Mouse (Mus musculus): Measurements from ENCODE around the gene Slc4a4. TPM values are rescaled to one million over a fixed set of nuclear protein-coding genes. Genes with fewer than 3 reads are reported as not detected.

The Slc4a4 gene
- polyA plus RNA-seq, 1 experiment from 2014 or later = 0.47 TPM

- Histone ChIP-seq H3K4me2 (ENCODE audit: low read depth, low read length) (no peak overlapping the region), H3K27ac (ENCODE audit: low read length) (no peak overlapping the region), H3K4me3 (ENCODE audit: low read depth, low read length) (no peak overlapping the region), H3K9me3 (replicated peaks; ENCODE audit: control insufficient read depth, low read length) (no peaks in the 10 kb centered on the region), H3K36me3 (ENCODE audit: control insufficient read depth, insufficient read depth) (no peaks in the 10 kb centered on the region), H3K4me1 (ENCODE audit: control insufficient read depth, low read depth, low read length) (no peaks in the 10 kb centered on the region), H3K9ac (ENCODE audit: low read depth, low read length) (no peak overlapping the region), H3K27me3 (ENCODE audit: control insufficient read depth, insufficient read depth, low read depth, low read length) (no peaks in the 10 kb centered on the region)
- 39% methylated on average over 2 of the region's 2 CpGs for WGBS (ENCODE audit: insufficient replicate concordance)
- no peak for ATAC-seq (ENCODE audit: low read depth)
Observed at GRCm38 (mm10) chr5:89227948-89228347, 341.3 kb downstream of the Slc4a4 start.

- ATAC-seq (ENCODE audit: low read depth) = no peak
- Histone ChIP-seq H3K9me3 (replicated peaks; ENCODE audit: control insufficient read depth, low read length) (no peaks in the 10 kb centered on the region), H3K27me3 (ENCODE audit: control insufficient read depth, insufficient read depth, low read depth, low read length) (no peaks in the 10 kb centered on the region), H3K27ac (ENCODE audit: low read length) (no peak overlapping the region), H3K9ac (ENCODE audit: low read depth, low read length) (no peak overlapping the region), H3K4me2 (ENCODE audit: low read depth, low read length) (no peak overlapping the region), H3K4me3 (ENCODE audit: low read depth, low read length) (no peak overlapping the region), H3K36me3 (ENCODE audit: control insufficient read depth, insufficient read depth) (no peaks in the 10 kb centered on the region), H3K4me1 (ENCODE audit: control insufficient read depth, low read depth, low read length) (no peaks in the 10 kb centered on the region)
- WGBS (ENCODE audit: insufficient replicate concordance) = 55% methylated on average over 5 of the region's 5 CpGs
Observed at GRCm38 (mm10) chr5:89229606-89230005, 343.0 kb downstream of the Slc4a4 start.

GRCm38 (mm10) chr5:89232313-89232712 is 345.7 kb downstream of the Slc4a4 start:
- Histone ChIP-seq H3K4me2 (ENCODE audit: low read depth, low read length) (no peak overlapping the region), H3K36me3 (ENCODE audit: control insufficient read depth, insufficient read depth) (no peaks in the 10 kb centered on the region), H3K27ac (ENCODE audit: low read length) (no peak overlapping the region), H3K4me3 (ENCODE audit: low read depth, low read length) (no peak overlapping the region), H3K27me3 (ENCODE audit: control insufficient read depth, insufficient read depth, low read depth, low read length) (no peaks in the 10 kb centered on the region), H3K9ac (ENCODE audit: low read depth, low read length) (no peak overlapping the region), H3K9me3 (replicated peaks; ENCODE audit: control insufficient read depth, low read length) (no peaks in the 10 kb centered on the region), H3K4me1 (ENCODE audit: control insufficient read depth, low read depth, low read length) (no peaks in the 10 kb centered on the region)
- 67% methylated on average over 7 of the region's 7 CpGs for WGBS (ENCODE audit: insufficient replicate concordance)
- ATAC-seq (ENCODE audit: low read depth) = no peak

GRCm38 (mm10) chr5:89251806-89252205 is 365.2 kb downstream of the Slc4a4 start:
- Histone ChIP-seq H3K27me3 (ENCODE audit: control insufficient read depth, insufficient read depth, low read depth, low read length) (no peaks in the 10 kb centered on the region), H3K9me3 (replicated peaks; ENCODE audit: control insufficient read depth, low read length) (no peaks in the 10 kb centered on the region), H3K4me1 (ENCODE audit: control insufficient read depth, low read depth, low read length) (no peaks in the 10 kb centered on the region), H3K9ac (ENCODE audit: low read depth, low read length) (no peak overlapping the region), H3K4me2 (ENCODE audit: low read depth, low read length) (no peak overlapping the region), H3K27ac (ENCODE audit: low read length) (no peak overlapping the region), H3K36me3 (ENCODE audit: control insufficient read depth, insufficient read depth) (no peaks in the 10 kb centered on the region), H3K4me3 (ENCODE audit: low read depth, low read length) (no peak overlapping the region)
- no peak for ATAC-seq (ENCODE audit: low read depth)
- 59% methylated on average over 5 of the region's 5 CpGs for WGBS (ENCODE audit: insufficient replicate concordance)

- WGBS (ENCODE audit: insufficient replicate concordance) = 80% methylated on average over 9 of the region's 9 CpGs
- H3K27me3 ChIP-seq (ENCODE audit: control insufficient read depth, insufficient read depth, low read depth, low read length) = no peaks in the 10 kb centered on the region
- H3K4me3 ChIP-seq (ENCODE audit: low read depth, low read length) = no peak overlapping the region
- no peak overlapping the region for H3K4me2 ChIP-seq (ENCODE audit: low read depth, low read length)
- no peaks in the 10 kb centered on the region for H3K4me1 ChIP-seq (ENCODE audit: control insufficient read depth, low read depth, low read length)
- no peaks in the 10 kb centered on the region for H3K9me3 ChIP-seq (replicated peaks; ENCODE audit: control insufficient read depth, low read length)
- ATAC-seq (ENCODE audit: low read depth) = no peak
- no peaks in the 10 kb centered on the region for H3K36me3 ChIP-seq (ENCODE audit: control insufficient read depth, insufficient read depth)
- H3K27ac ChIP-seq (ENCODE audit: low read length) = no peak overlapping the region
- H3K9ac ChIP-seq (ENCODE audit: low read depth, low read length) = no peak overlapping the region
Observed at GRCm38 (mm10) chr5:89259804-89260492, 373.3 kb downstream of the Slc4a4 start.

- H3K4me1 ChIP-seq (ENCODE audit: control insufficient read depth, low read depth, low read length) = no peaks in the 10 kb centered on the region
- no peaks in the 10 kb centered on the region for H3K36me3 ChIP-seq (ENCODE audit: control insufficient read depth, insufficient read depth)
- H3K9me3 ChIP-seq (replicated peaks; ENCODE audit: control insufficient read depth, low read length) = no peaks in the 10 kb centered on the region
- H3K4me3 ChIP-seq (ENCODE audit: low read depth, low read length) = no peak overlapping the region
- ATAC-seq (ENCODE audit: low read depth) = no peak
- H3K27ac ChIP-seq (ENCODE audit: low read length) = peak overlapping the region; percentile 66
- WGBS (ENCODE audit: insufficient replicate concordance) = 56% methylated on average over 2 of the region's 2 CpGs
- H3K27me3 ChIP-seq (ENCODE audit: control insufficient read depth, insufficient read depth, low read depth, low read length) = no peaks in the 10 kb centered on the region
- H3K4me2 ChIP-seq (ENCODE audit: low read depth, low read length) = no peak overlapping the region
- H3K9ac ChIP-seq (ENCODE audit: low read depth, low read length) = no peak overlapping the region
Observed at GRCm38 (mm10) chr5:89277049-89277448, 390.4 kb downstream of the Slc4a4 start.

- Histone ChIP-seq H3K9me3 (replicated peaks; ENCODE audit: control insufficient read depth, low read length) (no peaks in the 10 kb centered on the region), H3K27ac (ENCODE audit: low read length) (peak overlapping the region; percentile 77), H3K4me2 (ENCODE audit: low read depth, low read length) (peak overlapping the region; percentile 17; the same call in 1 of the 2 replicates), H3K9ac (ENCODE audit: low read depth, low read length) (no peak overlapping the region), H3K36me3 (ENCODE audit: control insufficient read depth, insufficient read depth) (no peaks in the 10 kb centered on the region), H3K4me1 (ENCODE audit: control insufficient read depth, low read depth, low read length) (no peaks in the 10 kb centered on the region), H3K27me3 (ENCODE audit: control insufficient read depth, insufficient read depth, low read depth, low read length) (no peaks in the 10 kb centered on the region), H3K4me3 (ENCODE audit: low read depth, low read length) (peak overlapping the region; percentile 21; the same call in 1 of the 2 replicates)
- 44% methylated on average over 5 of the region's 5 CpGs for WGBS (ENCODE audit: insufficient replicate concordance)
- peak; percentile 87 for ATAC-seq (ENCODE audit: low read depth)
Observed at GRCm38 (mm10) chr5:89277616-89278015, 391.0 kb downstream of the Slc4a4 start.

- H3K9ac ChIP-seq (ENCODE audit: low read depth, low read length) = no peak overlapping the region
- H3K27me3 ChIP-seq (ENCODE audit: control insufficient read depth, insufficient read depth, low read depth, low read length) = no peaks in the 10 kb centered on the region
- no peaks in the 10 kb centered on the region for H3K36me3 ChIP-seq (ENCODE audit: control insufficient read depth, insufficient read depth)
- H3K4me1 ChIP-seq (ENCODE audit: control insufficient read depth, low read depth, low read length) = no peaks in the 10 kb centered on the region
- H3K27ac ChIP-seq (ENCODE audit: low read length) = peak overlapping the region; percentile 50; the same call in 1 of the 2 replicates
- H3K4me2 ChIP-seq (ENCODE audit: low read depth, low read length) = peak overlapping the region; percentile 20; the same call in 1 of the 2 replicates
- H3K9me3 ChIP-seq (replicated peaks; ENCODE audit: control insufficient read depth, low read length) = no peaks in the 10 kb centered on the region
- no peak overlapping the region for H3K4me3 ChIP-seq (ENCODE audit: low read depth, low read length)
- ATAC-seq (ENCODE audit: low read depth) = peak; percentile 84
Observed at GRCm38 (mm10) chr5:89278309-89278708, 391.7 kb downstream of the Slc4a4 start.

GRCm38 (mm10) chr5:89280312-89280863 is 393.8 kb downstream of the Slc4a4 start:
- no peak overlapping the region for H3K27ac ChIP-seq (ENCODE audit: low read length)
- H3K4me2 ChIP-seq (ENCODE audit: low read depth, low read length) = no peak overlapping the region
- H3K4me1 ChIP-seq (ENCODE audit: control insufficient read depth, low read depth, low read length) = no peaks in the 10 kb centered on the region
- no peak for ATAC-seq (ENCODE audit: low read depth)
- H3K36me3 ChIP-seq (ENCODE audit: control insufficient read depth, insufficient read depth) = no peaks in the 10 kb centered on the region
- 46% methylated on average over 3 of the region's 3 CpGs for WGBS (ENCODE audit: insufficient replicate concordance)
- H3K9ac ChIP-seq (ENCODE audit: low read depth, low read length) = no peak overlapping the region
- H3K4me3 ChIP-seq (ENCODE audit: low read depth, low read length) = no peak overlapping the region
- no peaks in the 10 kb centered on the region for H3K27me3 ChIP-seq (ENCODE audit: control insufficient read depth, insufficient read depth, low read depth, low read length)
- no peaks in the 10 kb centered on the region for H3K9me3 ChIP-seq (replicated peaks; ENCODE audit: control insufficient read depth, low read length)

All from liver, embryonic 16.5 days (tissue).